Mouse (Mus musculus) layer of hippocampus, postnatal 36 days (tissue): ENCODE data around the gene Rcc2. TPM values are rescaled to one million over a fixed set of nuclear protein-coding genes. Genes with fewer than 3 reads are reported as not detected.
A peak's percentile ranks its signal among the peaks of the same experiment; 100 is the strongest.

Experiments
- DNase-seq, 2 experiments: peaks; one replicate each; pipeline ENCODE4 v3.0.0; 2022
- total RNA-seq, 2 experiments: library from RNA; stranded (reverse); gene quantifications; 2 replicates each; pipeline ENCODE4 v1.2.3; 2021

Rcc2 gene
- total RNA-seq: 10 to 100 TPM; 87.9 to 90.7 TPM

- no peak for DNase-seq
Observed at GRCm38 (mm10) chr4:140700269-140701018, at the start of gene Rcc2. Gene Rcc2 (plus strand): TSS chr4:140700541.

DNA sequence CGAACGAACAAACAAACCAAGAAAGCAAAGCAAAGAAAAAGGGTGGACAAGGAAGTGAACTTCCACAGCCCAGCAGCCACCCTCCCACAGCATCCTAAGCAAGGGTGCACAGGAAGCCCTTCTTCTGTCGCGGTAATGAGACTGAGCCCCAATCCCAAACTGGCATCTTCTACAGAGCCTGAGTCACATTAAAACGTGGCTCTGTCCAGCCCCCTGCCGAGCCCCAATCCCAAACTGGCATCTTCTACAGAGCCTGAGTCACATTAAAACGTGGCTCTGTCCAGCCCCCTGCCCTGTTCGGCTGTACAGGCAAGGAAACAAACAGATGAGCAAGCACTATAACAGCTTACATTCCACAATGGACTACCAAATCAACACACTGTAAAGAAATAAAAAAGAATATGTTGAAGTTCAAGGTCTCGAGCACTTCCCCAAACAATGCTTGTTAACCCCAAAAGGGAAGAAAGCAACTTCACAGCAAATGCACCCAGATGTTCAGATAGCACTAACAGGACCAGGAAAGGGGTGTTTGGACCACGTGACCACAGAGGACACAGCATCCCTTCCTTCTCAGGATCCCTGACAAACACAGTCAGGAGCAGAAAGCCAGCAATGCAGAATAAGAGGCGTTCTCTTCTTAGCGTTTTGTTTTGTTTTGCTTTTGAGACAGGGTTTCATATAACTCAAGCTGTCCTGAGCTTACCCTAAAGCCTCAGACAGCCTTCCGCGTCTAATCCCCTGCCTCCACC lies 46.3 kb upstream of the Rcc2 start:
- no peak for DNase-seq

GRCm38 (mm10) chr4:140654798-140655197 lies 45.5 kb upstream of the Rcc2 start:
- DNase-seq: no peak

- no peak for DNase-seq
Observed at GRCm38 (mm10) chr4:140656529-140656928, 43.8 kb upstream of the Rcc2 start.

- DNase-seq: peak; percentile 86 to 89
Observed at GRCm38 (mm10) chr4:140657681-140658575, 42.4 kb upstream of the Rcc2 start.

GRCm38 (mm10) chr4:140661406-140662022 lies 38.8 kb upstream of the Rcc2 start:
- no peak for DNase-seq

GRCm38 (mm10) chr4:140662453-140662852 lies 37.9 kb upstream of the Rcc2 start:
- no peak for DNase-seq

DNA sequence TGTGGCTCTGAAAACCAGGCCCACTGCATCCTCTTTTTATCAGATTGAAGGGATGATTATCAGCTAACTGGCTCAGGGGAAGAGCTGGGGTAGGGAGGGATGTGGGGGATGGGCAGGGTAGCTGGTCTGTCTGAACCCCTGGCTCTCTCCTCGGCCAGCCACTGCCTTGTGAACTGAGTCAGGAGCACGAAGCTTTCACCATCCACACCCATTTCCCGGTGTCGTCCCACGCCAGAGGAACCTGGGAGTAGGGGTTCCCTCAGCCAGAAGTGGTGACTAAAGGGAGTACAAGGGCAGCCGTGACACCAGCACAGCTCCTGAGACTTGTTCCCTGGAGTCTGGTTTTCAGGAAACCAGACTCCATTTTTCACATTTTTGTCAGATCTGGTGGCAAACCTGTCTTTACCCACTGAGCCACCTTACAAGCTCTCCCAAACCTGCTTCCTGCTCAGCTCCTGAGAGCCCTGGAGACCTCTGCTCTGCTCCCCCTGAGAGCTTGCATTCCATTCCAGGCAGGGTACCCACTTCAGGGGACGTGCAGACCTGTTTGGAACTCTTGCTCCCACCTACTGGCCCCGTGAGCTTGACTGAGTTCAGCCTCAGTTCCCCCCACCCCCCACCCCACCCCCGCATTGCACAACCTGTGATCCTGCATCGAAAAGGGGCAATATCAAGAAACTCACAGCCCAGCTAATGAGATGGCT lies 37.3 kb upstream of the Rcc2 start:
- DNase-seq: no peak

DNA sequence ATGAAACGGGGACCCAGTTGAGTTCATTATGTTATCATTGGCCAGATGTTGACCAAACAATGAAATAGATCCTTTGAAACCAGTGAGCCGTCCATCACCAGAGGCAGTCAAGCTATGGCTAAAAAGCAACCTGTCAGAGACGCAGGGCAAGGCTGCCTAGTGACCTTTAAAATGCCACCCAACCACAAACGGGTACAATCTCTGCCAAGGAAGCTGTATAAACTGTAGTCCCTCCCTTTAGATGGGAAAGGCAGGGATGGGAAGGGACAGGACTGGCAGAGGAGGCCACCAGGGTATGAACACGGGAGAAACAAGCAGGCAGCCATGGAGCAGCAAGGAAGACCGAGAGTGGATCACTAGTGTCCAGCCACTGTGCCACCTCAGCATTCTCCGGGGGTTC lies 35.3 kb upstream of the Rcc2 start:
- no peak for DNase-seq

GRCm38 (mm10) chr4:140665760-140666159 lies 34.6 kb upstream of the Rcc2 start, which contains the start of gene Arhgef10l:
Gene Arhgef10l (minus strand): TSS chr4:140666012.
- DNase-seq: no peak

- no peak for DNase-seq
Observed at GRCm38 (mm10) chr4:140667802-140668201, 32.5 kb upstream of the Rcc2 start.

- DNase-seq: no peak
Observed at GRCm38 (mm10) chr4:140673527-140674264, 26.6 kb upstream of the Rcc2 start.

DNA sequence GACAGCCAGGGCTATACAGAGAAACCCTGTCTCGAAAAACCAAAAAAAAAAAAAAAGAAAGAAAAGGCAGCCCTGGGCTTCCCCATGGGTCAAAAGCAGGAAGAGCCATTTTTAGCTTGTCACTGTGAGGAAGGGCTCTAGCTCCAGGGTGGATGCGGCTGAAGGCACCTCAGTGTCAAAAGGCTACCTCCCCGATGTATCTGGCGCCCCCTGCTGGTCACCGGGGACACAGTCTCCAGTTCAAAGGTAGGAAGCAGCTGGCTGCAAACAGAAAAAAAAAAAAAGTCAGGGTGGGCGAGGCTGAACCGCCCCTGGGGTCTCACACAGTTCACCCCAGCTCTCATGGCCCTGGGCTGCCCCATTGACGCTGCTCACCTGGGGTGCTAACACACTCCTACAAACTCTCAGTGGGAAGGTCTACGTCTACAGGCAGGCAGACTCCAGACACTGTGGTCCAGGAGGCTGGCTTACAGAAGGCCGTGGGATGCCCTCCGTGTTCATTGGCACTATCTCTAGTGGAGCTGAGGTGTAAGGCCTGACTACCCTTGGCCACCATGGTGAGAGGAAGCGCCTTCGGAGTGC lies 25.9 kb upstream of the Rcc2 start:
- DNase-seq: peak; percentile 67 to 71

DNA sequence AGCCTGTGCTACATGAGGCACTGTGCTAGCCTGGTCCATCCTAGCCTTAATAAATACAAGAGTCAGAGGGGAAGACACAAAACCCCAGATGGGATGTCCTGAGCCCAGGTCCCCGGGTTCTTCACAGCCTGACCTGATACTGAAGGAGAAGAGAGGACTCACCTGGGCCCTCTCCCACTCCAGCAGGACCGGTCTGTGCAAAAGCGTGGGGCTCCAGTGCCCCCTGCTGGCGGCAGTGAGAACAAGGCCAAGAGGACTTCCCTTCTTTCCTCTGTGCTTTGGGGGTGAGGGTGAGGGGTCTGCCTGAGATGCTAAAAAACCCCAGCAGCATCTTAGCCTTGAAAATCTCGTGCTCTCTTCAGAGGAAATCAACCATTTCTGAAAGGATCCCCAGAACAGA lies 21.3 kb upstream of the Rcc2 start:
- DNase-seq: no peak

- peak; percentile 75 to 77 for DNase-seq
Observed at GRCm38 (mm10) chr4:140679723-140680380, 20.5 kb upstream of the Rcc2 start.

DNA sequence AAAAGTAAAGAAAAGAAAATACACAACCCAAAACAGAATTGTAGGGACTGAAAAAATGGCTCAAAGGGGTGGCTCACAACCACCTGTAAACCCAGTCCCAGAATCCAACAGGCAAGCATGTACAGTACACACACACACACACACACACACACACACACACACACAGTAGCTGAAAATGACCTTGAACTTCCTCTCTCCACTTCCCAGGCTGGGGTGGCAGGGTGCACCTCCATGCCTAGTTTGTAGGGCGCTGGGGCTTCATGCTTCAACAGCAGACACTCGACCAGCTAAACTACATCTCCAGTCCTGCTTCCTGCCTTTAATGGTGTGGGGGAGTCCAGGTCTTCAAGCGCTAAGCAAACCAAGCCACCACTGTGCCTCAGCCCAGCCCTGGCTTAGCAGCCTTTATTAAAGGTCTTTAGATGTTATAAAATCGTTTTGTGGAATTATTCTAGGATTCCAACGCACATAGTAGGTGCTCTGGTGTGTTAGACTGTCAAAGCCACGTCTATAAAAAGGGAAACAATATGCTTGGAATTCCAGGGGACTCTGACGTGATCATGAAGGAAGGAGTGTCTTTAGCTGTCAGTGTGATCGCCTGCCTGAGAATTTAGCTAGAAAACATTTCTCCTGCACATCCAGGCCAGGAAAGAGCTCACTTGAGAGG lies 19.5 kb upstream of the Rcc2 start:
- DNase-seq: no peak

DNA sequence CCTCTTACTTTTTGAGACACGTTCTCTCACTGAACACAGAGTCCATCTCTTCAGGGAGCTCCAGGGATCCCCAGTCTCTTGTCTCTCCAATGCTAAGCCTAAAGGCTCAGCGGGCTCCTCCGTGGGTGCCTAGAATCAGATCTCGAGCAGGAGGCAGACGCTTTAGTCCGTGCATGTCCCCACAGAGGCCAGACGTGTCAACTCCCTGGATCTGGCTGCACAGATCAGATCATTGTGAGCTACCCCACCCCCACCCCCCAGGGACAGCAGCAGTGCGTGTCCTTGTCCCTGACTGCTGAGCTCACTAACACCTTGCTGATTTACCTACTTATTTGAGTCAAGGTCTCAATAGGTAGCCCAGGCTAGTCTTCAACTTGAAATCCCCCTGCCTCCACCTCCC lies 16.7 kb upstream of the Rcc2 start:
- no peak for DNase-seq

- no peak for DNase-seq
Observed at GRCm38 (mm10) chr4:140684141-140684871, 16.0 kb upstream of the Rcc2 start.

GRCm38 (mm10) chr4:140684881-140685303 lies 15.4 kb upstream of the Rcc2 start:
- DNase-seq: no peak
